Mouse (Mus musculus): ENCODE measurements at regions not wholly inside any gene's neighbourhood (a gene's known extent, or its start where the extent isn't known, plus 50 kb on each side); places are given as distances from the start of the nearest gene placed in this dataset.

- no peak for DNase-seq
Measured at GRCm38 (mm10) chr14:123079733-123080132, 95.9 kb upstream of the Tmtc4 start.

DNA sequence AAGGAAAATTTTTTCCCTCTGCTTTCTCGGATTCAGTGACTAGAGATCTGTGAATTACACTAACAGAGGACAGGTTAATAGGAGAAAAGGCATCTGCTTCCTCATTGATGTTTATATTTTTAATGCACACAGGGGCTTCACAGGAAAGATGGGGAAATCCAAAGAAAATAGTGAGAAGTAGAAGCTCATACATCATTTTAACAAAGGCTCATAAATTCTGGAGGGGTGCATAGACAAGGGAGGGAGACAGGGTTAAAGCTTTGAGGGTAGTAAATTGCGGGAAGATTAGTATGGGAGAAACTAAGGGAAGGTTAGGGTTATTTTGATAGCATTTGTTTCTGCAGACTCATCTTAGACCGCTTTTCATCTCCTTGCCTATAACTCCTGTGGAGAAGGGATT, 95.0 kb upstream of the Tmtc4 start:
- no peak for DNase-seq

- DNase-seq, result no peak
Measured at GRCm38 (mm10) chr14:123066344-123066743, 82.5 kb upstream of the Tmtc4 start.

GRCm38 (mm10) chr14:123065566-123065965, 81.7 kb upstream of the Tmtc4 start:
- DNase-seq, result no peak

DNA sequence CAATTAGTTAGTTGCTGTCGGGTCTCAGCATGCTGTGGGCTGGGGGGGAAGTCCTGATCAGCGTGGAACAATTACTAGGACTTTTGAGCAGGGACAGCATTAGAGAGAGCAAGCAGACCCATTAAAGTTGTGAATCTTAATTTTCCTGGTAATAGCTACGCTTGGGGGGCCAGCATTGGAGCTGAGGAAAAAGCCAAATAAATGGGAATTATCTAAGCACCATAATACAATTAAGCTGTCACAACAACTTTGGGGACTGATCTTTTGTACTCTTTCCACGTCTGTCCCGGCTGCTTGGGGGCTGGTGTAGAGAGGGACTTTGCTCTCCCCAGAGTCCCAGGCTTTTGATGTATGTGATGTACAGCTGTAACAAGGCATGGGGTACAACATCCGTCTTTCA, 81.3 kb upstream of the Tmtc4 start:
- DNase-seq, result no peak

GRCm38 (mm10) chr14:123062908-123063307, 79.1 kb upstream of the Tmtc4 start:
- DNase-seq, result no peak

- DNase-seq, result no peak
Measured at GRCm38 (mm10) chr14:123056976-123057375, 73.1 kb upstream of the Tmtc4 start.

DNA sequence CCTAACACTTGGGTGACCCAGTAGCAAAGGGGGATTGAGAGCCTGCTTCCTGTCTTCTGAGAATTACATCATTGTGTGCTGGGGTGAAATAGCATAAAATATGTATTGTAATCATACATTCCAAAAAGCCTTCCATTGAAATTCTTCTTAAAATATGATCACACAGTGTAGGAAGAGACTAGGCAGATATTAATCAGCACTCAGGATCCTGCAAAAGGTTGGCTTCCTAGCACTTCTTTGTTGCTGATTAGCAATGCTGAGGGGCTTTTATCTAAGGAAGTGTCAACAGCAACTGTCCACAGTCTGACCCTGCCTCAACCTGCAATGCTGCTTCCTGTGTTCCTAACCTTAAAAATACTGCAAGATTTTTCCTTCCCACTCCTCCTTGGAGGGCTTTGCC, 64.6 kb upstream of the Tmtc4 start:
- no peak for DNase-seq

GRCm38 (mm10) chr14:123040046-123040445, 56.2 kb upstream of the Tmtc4 start:
- no peak for DNase-seq

DNA sequence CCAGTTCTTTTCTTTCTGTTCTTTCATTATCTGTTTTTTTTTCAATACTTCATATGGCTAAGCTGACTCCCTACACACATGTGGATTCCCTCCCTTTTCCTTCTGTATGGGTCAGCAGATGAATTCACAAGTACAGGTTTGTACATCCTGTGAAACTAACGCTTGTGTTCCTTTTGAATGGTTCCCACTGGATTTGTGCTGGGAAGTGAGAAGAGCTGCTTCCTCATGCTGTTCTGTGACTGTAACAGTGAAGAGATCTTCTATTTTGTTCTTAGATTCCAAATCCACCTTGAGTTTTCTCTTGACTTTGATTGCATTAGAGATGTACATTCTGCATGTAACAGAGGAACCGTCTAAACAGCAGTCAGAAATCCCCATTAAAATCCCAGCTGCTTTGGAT, 53.6 kb upstream of the Tmtc4 start:
- no peak for DNase-seq
